Mouse (Mus musculus) embryonic facial prominence, embryonic 12.5 days (tissue): ENCODE results near the gene Asphd2. TPM values are rescaled to one million over a fixed set of nuclear protein-coding genes. Genes with fewer than 3 reads are reported as not detected.
"Not testable (repeated sequence)": the region's sequence is repeated elsewhere in the genome, so short reads cannot be mapped to it uniquely, and the experiment has no call there.

Experiments
- ATAC-seq: fragments of 200-750 bp; cut with Nextera tagmentation; 2 replicates; pipeline ENCODE4 v1.8.0; 2017; ENCODE audit not compliant: insufficient number of reproducible peaks, insufficient read depth, low FRiP score, low TSS enrichment
- H3K27ac ChIP-seq: fragments of 300-500 bp; sonication (generic); 2 replicates; pipeline ENCODE4 v1.5.1; 2016; ENCODE audit warnings: mild to moderate bottlenecking
- H3K27me3 ChIP-seq: fragments of 300-500 bp; sonication (generic); 2 replicates; pipeline ENCODE4 v1.6.1; 2016; ENCODE audit warnings: mild to moderate bottlenecking, moderate library complexity
- H3K36me3 ChIP-seq: fragments of 300-500 bp; sonication (generic); 2 replicates; pipeline ENCODE4 v1.6.1; 2016; ENCODE audit warnings: mild to moderate bottlenecking
- H3K4me1 ChIP-seq: fragments of 300-500 bp; sonication (generic); 2 replicates; pipeline ENCODE4 v1.6.1; 2016
- H3K4me2 ChIP-seq: fragments of 300-500 bp; sonication (generic); replicated peaks from 2 replicates; pipeline ENCODE4 v1.6.1; 2016; ENCODE audit warnings: mild to moderate bottlenecking, moderate library complexity
- H3K4me3 ChIP-seq: fragments of 300-500 bp; sonication (generic); 2 replicates; pipeline ENCODE4 v1.5.1; 2016; ENCODE audit warnings: mild to moderate bottlenecking
- H3K9ac ChIP-seq: fragments of 300-500 bp; sonication (generic); 2 replicates; pipeline ENCODE4 v1.6.1; 2016; ENCODE audit warnings: mild to moderate bottlenecking, moderate library complexity
- H3K9me3 ChIP-seq: fragments of 300-500 bp; sonication (generic); 2 replicates; pipeline ENCODE4 v1.6.1; 2016; ENCODE audit warnings: mild to moderate bottlenecking, moderate library complexity
- WGBS: fragments of 180-500 bp; shearing (Covaris S2); methylation state at CpG from one replicate; pipeline ENCODE4 v1.1.7; 2016; 5-methylcytosine and 5-hydroxymethylcytosine counted together
- polyA plus RNA-seq: library from polyadenylated mRNA; unstranded; fragments of >200 nt; fragmentation: Nextera tagmentation; extraction: Ambion mirVana; gene quantifications from 2 replicates; pipeline ENCODE4 v1.2.1, GENCODE M21; 2016

Gene Asphd2
- 32.7 and 33.7 TPM in 2 replicates for polyA plus RNA-seq

DNA sequence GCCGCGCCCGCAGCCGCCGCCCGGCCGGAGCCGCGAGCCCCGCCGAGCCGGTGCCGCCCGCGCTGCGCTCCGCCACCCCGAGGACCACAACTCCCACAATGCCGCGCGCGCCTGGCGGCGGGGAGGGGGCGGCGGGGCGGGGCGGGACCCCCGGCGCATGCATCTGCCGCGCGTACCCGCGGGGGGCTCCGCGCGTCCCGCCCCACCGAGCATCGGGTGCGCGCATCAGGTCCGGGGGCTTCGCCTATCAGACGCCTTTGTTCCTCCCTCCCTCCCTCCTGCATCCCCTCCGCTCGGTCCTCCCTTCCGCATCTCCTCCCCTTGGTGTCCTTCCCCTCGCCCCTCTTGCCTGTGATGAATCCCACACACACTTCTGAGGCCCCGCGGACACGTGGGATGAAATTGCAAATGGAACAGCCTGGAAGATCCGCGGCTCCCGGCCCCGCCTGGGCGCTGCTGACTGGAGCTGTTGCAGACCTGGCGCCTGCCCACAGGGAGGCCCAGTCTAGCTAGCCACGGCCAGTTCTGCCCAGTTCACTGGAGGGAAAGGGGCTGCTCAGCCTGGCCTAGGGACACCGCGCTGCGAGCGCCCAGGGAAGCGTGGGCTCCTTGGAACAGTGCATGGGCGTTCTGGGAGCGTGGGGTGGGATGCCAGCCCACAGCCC, at the start of gene Asphd2:
Gene Asphd2 (minus strand): TSS at position 88 of the 665 bp plus-strand sequence.
- 2% methylated on average over 37 of the region's 67 CpGs for WGBS
- peak; percentile 83 for ATAC-seq
- H3K9me3 ChIP-seq = no peaks in the 10 kb centered on the region
- H3K27ac ChIP-seq = peak within 1 kb of the TSS; percentile 69
- H3K36me3 ChIP-seq = peaks cover 15% of the 10 kb centered on the region
- H3K4me3 ChIP-seq = peak within 1 kb of the TSS; percentile 56
- H3K27me3 ChIP-seq = peaks cover 41% of the 10 kb centered on the region
- peak within 1 kb of the TSS; percentile 87 for H3K4me2 ChIP-seq
- peaks cover 20% of the 10 kb centered on the region for H3K4me1 ChIP-seq
- peak within 1 kb of the TSS; percentile 69 for H3K9ac ChIP-seq

DNA sequence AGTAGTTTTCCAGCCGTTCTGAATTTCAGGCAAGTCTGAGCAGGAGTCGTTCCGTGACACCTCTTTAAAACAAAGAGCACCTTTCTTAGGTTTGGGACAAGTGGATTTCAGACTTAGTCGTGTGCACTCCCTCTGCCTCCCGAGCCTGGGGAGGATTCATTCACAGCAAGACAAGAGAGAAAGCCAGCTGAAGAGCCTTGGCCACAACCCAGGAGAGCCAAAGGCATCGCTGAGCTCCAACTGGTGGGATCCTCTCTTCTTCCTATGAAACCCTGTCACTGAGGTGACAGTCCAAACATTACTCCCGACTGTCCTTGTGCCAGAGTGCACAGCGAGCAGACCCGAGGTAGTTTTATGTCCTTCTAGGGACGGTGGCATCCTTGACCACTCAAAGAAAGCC, 43.9 kb upstream of the Asphd2 start:
- Histone ChIP-seq H3K4me2 (no peak overlapping the region), H3K27ac (no peak overlapping the region), H3K9ac (no peak overlapping the region), H3K9me3 (no peaks in the 10 kb centered on the region), H3K27me3 (peaks cover 10% of the 10 kb centered on the region), H3K4me3 (no peak overlapping the region), H3K4me1 (no peaks in the 10 kb centered on the region), H3K36me3 (no peaks in the 10 kb centered on the region)
- no peak for ATAC-seq
- 44% methylated on average over 10 of the region's 10 CpGs for WGBS

DNA sequence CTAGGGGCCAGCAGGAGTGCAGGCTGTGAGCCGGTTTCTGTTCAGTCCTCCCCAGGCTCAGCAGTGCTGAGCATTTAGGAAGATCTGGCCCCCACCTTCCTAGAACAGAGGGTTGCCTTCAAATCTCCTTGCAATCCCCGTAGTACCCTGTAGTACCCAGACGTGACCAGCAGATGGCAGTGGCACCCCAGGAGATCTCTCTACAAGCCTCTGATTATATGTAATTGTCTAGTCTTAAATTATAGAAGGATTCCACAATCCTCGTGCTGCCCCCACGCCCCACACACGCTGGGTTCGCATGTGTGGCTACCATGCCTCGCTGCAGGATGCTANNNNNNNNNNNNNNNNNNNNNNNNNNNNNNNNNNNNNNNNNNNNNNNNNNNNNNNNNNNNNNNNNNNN, 38.3 kb upstream of the Asphd2 start:
- ATAC-seq = no peak
- H3K9ac ChIP-seq = no peak overlapping the region
- 2% methylated on average over 8 of the region's 8 CpGs for WGBS
- H3K27ac ChIP-seq = no peak overlapping the region
- H3K27me3 ChIP-seq = peaks cover 38% of the 10 kb centered on the region
- no peaks in the 10 kb centered on the region for H3K9me3 ChIP-seq
- no peak overlapping the region for H3K4me3 ChIP-seq
- peaks cover 6% of the 10 kb centered on the region; the same call in 1 of the 2 replicates for H3K4me1 ChIP-seq
- no peaks in the 10 kb centered on the region for H3K36me3 ChIP-seq
- no peak overlapping the region for H3K4me2 ChIP-seq

DNA sequence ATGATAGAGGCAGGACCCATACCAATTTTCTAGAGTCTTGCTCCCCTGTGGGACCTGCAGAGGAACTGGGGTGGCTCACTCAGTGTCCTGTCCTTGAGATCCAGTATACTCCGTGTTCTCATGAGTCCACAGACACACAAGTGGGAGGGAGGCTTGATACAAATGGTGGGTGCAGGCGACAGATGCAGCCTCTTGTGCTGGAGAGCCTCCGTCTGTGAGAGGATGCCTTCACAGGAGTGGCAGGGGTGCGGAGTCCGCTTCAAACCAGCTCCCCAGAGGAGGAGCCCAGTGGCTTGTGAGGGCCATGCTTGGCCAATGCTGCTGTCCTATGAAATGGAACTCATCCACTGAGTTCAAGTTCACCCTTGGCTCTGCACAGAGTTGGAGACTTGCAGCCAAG, 37.4 kb upstream of the Asphd2 start:
- no peaks in the 10 kb centered on the region for H3K36me3 ChIP-seq
- H3K27me3 ChIP-seq = peaks cover 32% of the 10 kb centered on the region
- H3K9ac ChIP-seq = no peak overlapping the region
- peaks cover 6% of the 10 kb centered on the region; the same call in 1 of the 2 replicates for H3K4me1 ChIP-seq
- 58% methylated on average over 5 of the region's 5 CpGs for WGBS
- H3K4me3 ChIP-seq = no peak overlapping the region
- no peak overlapping the region for H3K4me2 ChIP-seq
- no peak overlapping the region for H3K27ac ChIP-seq
- no peak for ATAC-seq
- H3K9me3 ChIP-seq = no peaks in the 10 kb centered on the region

DNA sequence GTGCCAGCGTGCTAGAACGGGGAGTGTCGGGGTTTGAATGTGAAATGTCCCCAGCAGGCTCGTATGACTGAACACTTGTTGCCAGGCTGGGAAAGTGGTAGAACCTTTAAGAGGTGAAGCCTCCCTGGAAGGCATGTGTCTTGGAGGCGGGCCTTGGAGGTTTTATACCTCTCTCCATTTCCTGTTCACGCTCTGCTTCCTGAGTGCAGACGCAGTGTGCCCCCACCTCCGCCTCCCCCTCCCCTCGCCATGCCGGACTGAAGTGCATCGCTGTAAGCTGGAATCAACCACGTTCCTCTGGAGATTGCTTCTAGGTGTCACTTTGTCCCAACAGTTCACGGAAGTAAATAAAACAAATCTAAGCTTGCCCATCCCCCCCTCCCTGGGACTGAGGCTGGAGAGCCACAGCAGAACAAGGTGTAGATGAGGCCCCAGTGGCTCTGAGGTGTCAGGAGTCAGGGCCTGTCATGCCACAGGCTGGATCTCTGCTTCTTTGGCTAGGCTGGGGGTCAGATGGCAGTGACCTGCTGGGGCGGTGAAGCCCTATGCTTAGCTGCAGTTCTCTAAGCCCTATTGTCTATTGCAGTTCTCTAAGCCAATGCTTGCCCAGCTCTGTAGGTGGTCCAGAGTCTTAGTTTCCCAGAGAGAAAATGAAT, 36.6 kb upstream of the Asphd2 start:
- Histone ChIP-seq H3K36me3 (no peaks in the 10 kb centered on the region), H3K9ac (peak overlapping the region; percentile 30; the same call in 1 of the 2 replicates), H3K4me3 (no peak overlapping the region), H3K4me2 (peak overlapping the region; percentile 23; the same call in 1 of the 2 replicates), H3K4me1 (peaks cover 6% of the 10 kb centered on the region; the same call in 1 of the 2 replicates), H3K27ac (no peak overlapping the region), H3K9me3 (no peaks in the 10 kb centered on the region), H3K27me3 (peaks cover 32% of the 10 kb centered on the region)
- no peak for ATAC-seq
- whole genome bisulfite sequencing = 21% methylated on average over 14 of the region's 14 CpGs

DNA sequence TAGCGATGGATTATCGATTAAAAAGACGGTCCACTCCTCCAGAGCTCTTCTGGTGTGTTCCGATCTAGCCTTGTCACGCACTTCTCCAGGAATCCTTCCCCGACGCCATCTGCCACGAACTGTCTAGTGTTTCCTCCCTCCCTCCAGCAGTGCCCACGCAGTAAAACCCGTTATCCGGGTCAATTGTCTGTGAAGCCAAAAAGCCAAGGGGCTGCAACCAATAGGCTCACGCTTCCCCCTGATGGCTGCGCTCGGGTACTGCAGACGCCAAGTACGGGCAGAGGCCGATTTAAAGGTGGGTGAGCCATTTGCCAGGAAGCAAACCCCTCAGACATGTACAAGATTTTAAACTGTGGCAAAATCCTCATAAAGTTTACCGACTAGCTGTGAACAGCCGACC, 34.3 kb upstream of the Asphd2 start:
- H3K4me3 ChIP-seq = no peak overlapping the region
- no peak overlapping the region for H3K4me2 ChIP-seq
- H3K36me3 ChIP-seq = no peaks in the 10 kb centered on the region
- WGBS = 15% methylated on average over 19 of the region's 19 CpGs
- ATAC-seq = no peak
- H3K27ac ChIP-seq = no peak overlapping the region
- peaks cover 36% of the 10 kb centered on the region for H3K27me3 ChIP-seq
- no peaks in the 10 kb centered on the region for H3K9me3 ChIP-seq
- no peak overlapping the region for H3K9ac ChIP-seq
- peaks cover 6% of the 10 kb centered on the region; the same call in 1 of the 2 replicates for H3K4me1 ChIP-seq

DNA sequence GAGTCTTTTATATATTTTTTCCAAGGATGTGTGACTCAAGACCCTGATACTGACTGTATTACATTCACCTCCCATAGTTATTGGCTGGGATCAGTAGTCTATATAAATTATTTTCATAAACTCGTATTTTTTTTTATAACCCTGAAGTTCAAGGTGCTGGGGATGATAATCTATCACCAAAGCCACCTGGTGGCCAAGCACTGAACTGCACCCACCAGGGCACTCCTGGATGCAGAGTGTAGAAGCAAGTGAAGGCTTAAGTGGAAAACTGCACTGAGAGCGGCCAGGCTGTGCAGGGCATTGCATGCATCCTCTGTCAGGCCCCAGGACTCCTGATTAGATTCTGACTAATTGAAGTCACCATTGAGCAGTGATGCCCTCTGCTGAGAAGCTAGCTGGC, 32.6 kb upstream of the Asphd2 start:
- no peak overlapping the region for H3K4me2 ChIP-seq
- no peak for ATAC-seq
- no peak overlapping the region for H3K27ac ChIP-seq
- no peak overlapping the region for H3K9ac ChIP-seq
- H3K9me3 ChIP-seq = no peaks in the 10 kb centered on the region
- 37% methylated on average over 2 of the region's 2 CpGs for WGBS
- H3K4me3 ChIP-seq = no peak overlapping the region
- H3K27me3 ChIP-seq = peaks cover 40% of the 10 kb centered on the region
- H3K4me1 ChIP-seq = peaks cover 6% of the 10 kb centered on the region; the same call in 1 of the 2 replicates
- no peaks in the 10 kb centered on the region for H3K36me3 ChIP-seq

DNA sequence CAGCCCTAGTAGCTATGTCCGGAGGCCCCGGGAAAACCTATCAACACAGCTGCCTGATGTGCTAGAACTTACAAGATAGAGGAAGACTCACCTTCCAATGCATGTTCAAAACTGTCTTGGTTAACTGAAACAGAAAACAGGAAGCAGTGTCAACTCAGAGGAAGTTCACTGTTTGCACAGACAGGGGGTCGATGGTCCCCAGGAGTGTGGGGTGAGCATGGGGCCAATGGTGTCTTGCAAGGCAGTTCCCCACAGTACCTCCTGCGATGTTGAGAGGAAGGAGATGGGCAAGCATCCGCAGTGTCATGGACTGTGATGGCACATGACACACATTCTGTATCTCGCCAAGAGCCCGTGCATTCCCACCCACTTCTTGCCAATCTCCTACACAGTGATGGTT, 32.0 kb upstream of the Asphd2 start:
- no peak for ATAC-seq
- H3K9me3 ChIP-seq = no peaks in the 10 kb centered on the region
- peaks cover 34% of the 10 kb centered on the region for H3K27me3 ChIP-seq
- H3K4me3 ChIP-seq = no peak overlapping the region
- H3K9ac ChIP-seq = no peak overlapping the region
- peaks cover 6% of the 10 kb centered on the region; the same call in 1 of the 2 replicates for H3K4me1 ChIP-seq
- no peak overlapping the region for H3K4me2 ChIP-seq
- H3K36me3 ChIP-seq = no peaks in the 10 kb centered on the region
- WGBS = 86% methylated on average over 7 of the region's 7 CpGs
- H3K27ac ChIP-seq = no peak overlapping the region

DNA sequence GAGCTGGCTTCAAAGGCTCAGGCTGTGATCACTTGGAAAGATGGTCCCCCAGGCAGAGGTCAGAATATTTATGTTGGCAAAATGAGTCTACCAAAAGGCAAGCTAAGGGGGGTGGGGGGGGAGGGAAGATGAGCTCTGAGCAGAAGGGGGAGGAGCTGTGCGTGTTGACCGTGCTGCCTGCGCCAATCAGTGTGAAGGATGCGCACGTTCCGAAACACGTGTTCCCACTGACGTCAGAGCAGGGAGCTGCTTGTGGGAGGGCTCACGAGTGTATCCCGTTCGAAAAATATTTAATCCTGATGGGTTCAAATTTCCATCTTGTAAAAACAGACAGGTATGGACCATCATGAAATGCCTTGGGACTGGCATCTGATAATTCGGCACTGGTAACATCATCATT, 24.9 kb upstream of the Asphd2 start:
- 33% methylated on average over 12 of the region's 12 CpGs for WGBS
- H3K9ac ChIP-seq = no peak overlapping the region
- peaks cover 15% of the 10 kb centered on the region; the same call in 1 of the 2 replicates for H3K27me3 ChIP-seq
- H3K27ac ChIP-seq = no peak overlapping the region
- H3K4me1 ChIP-seq = peaks cover 4% of the 10 kb centered on the region; the same call in 1 of the 2 replicates
- no peak for ATAC-seq
- peak overlapping the region; percentile 30 for H3K4me2 ChIP-seq
- H3K4me3 ChIP-seq = no peak overlapping the region
- H3K36me3 ChIP-seq = no peaks in the 10 kb centered on the region
- no peaks in the 10 kb centered on the region for H3K9me3 ChIP-seq

DNA sequence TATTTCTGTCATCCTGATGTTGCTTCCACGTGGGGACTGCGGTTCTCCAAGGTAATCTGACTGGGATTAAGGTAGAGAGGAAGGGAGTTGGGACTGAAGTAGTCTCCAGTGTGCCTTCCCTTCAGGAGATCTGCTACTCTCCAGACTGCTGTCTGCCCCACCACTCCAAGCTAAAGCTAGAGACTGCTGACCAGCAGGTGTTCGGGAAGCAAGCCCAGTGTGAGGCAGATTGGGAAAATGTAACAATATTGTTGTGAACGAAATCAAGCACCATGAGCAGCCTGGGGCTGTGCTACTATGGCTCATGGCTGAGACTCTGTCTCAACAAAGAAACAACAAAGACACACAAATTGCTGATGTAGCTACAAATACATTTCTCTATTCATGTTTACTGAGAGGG, 23.4 kb upstream of the Asphd2 start:
- Histone ChIP-seq H3K4me2 (no peak overlapping the region), H3K4me1 (peaks cover 4% of the 10 kb centered on the region; the same call in 1 of the 2 replicates), H3K4me3 (no peak overlapping the region), H3K36me3 (no peaks in the 10 kb centered on the region), H3K27me3 (peaks cover 6% of the 10 kb centered on the region; the same call in 1 of the 2 replicates), H3K27ac (no peak overlapping the region), H3K9ac (no peak overlapping the region), H3K9me3 (no peaks in the 10 kb centered on the region)
- WGBS = 58% methylated on average over 4 of the region's 4 CpGs
- ATAC-seq = no peak

DNA sequence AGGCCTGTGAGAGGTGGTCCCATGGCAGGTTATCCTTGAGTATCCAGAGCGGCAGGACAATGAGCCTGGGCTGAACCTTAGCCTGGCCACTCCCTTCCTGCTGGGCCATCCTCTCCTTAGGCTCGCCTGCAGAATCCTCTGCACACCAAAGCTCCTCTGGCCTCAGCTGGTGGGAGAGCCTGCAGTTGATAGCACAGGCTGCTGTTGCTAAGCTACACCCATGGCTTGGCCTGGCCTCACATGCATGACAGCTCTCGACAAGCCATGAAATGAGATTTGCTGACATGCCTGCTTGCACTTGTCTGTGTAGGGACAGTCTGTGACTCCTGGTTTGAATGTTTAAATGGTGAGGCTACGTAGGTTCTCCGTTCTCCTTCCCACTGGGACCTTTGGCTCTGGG, 22.0 kb upstream of the Asphd2 start:
- H3K4me2 ChIP-seq = no peak overlapping the region
- H3K27me3 ChIP-seq = peaks cover 6% of the 10 kb centered on the region; the same call in 1 of the 2 replicates
- WGBS = 51% methylated on average over 5 of the region's 5 CpGs
- no peak overlapping the region for H3K4me3 ChIP-seq
- peaks cover 11% of the 10 kb centered on the region for H3K4me1 ChIP-seq
- no peak for ATAC-seq
- no peak overlapping the region for H3K9ac ChIP-seq
- H3K36me3 ChIP-seq = no peaks in the 10 kb centered on the region
- H3K9me3 ChIP-seq = no peaks in the 10 kb centered on the region
- H3K27ac ChIP-seq = no peak overlapping the region

DNA sequence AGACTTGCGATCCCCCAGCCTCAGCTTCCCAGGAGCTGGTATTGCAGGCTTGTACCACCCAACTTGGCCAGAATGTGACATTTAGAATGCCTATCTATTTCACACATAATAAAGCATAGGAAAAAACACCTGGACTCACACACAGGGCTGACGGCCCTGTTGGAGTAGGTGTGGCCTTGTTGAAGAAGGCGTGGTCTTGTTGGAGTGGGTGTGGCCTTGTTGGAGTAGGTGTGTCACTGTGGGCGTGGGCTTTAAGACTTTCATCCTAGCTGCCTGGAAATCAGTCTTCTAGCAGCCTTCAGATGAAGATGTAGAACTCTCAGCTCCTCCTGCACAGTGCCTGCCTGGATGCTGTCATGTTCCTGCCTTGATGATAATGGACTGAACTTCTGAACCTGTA, 18.1 kb upstream of the Asphd2 start:
- not testable (repeated sequence) for H3K27ac ChIP-seq, H3K4me3 ChIP-seq, H3K36me3 ChIP-seq, H3K4me2 ChIP-seq, H3K9me3 ChIP-seq, H3K27me3 ChIP-seq, ATAC-seq, H3K9ac ChIP-seq
- H3K4me1 ChIP-seq = peaks cover 22% of the 10 kb centered on the region
- WGBS = 76% methylated on average over 4 of the region's 4 CpGs
